Comparison of ENCODE assay signal across 35 mouse cellular contexts in genomic region chr12:16793371-16793770, GRCm38 (mm10).
"Had no signal": no experiment of that assay in that cellular context is flagged by ENCODE, and none has a peak within 500 bp of the region (broad histone marks: within the 10 kb centered on the region; RNA-seq: fewer than 3 reads in every experiment).

No protein-coding gene starts in this region.

- H3K27me3 ChIP-seq: heart, embryonic 12.5 days; heart, embryonic 13.5 days; heart, embryonic 15.5 days; hindbrain, embryonic 12.5 days; hindbrain, embryonic 13.5 days; hindbrain, embryonic 15.5 days; intestine, embryonic 15.5 days; kidney, embryonic 15.5 days had no signal

- H3K4me1 ChIP-seq: heart, embryonic 13.5 days; heart, embryonic 15.5 days; kidney, embryonic 15.5 days had no signal

- H3K4me2 ChIP-seq: heart, embryonic 11.5 days; heart, embryonic 12.5 days; heart, embryonic 13.5 days; heart, embryonic 15.5 days; hindbrain, embryonic 12.5 days; hindbrain, embryonic 13.5 days; hindbrain, embryonic 14.5 days; hindbrain, embryonic 15.5 days; intestine, embryonic 15.5 days; kidney, embryonic 15.5 days had no signal

- H3K36me3 ChIP-seq: heart, embryonic 10.5 days; heart, embryonic 12.5 days; heart, embryonic 13.5 days; heart, embryonic 15.5 days; hindbrain, embryonic 12.5 days; hindbrain, embryonic 13.5 days; hindbrain, embryonic 15.5 days; intestine, embryonic 15.5 days; kidney, embryonic 15.5 days had no signal

- ATAC-seq: hindbrain, embryonic 16.5 days; hindbrain, postnatal 0 days; inflammation-experienced regulatory T-cells, adult 6 months; intestine, embryonic 15.5 days; intestine, postnatal 0 days had no signal

- H3K27ac ChIP-seq: heart, embryonic 10.5 days; heart, embryonic 13.5 days; heart, embryonic 15.5 days; hindbrain, embryonic 10.5 days; hindbrain, embryonic 12.5 days; hindbrain, embryonic 13.5 days; hindbrain, embryonic 14.5 days; hindbrain, embryonic 15.5 days; hindbrain, postnatal 0 days; intestine, embryonic 15.5 days; kidney, embryonic 15.5 days; kidney, postnatal 0 days; layer of hippocampus, adult 2 months; left cerebral cortex, adult 2 months had no signal

- DNase-seq: heart, postnatal 10 days; heart, postnatal 14 days; heart, postnatal 36 days; heart, postnatal 4 days; kidney, adult 11 months; kidney, adult 18-20 months; kidney, adult 2 months; kidney, adult 8-10 months; kidney, adult 9 months; kidney, postnatal 10 days; kidney, postnatal 14 days; kidney, postnatal 25 days; kidney, postnatal 36 days; kidney, postnatal 4 days; layer of hippocampus, adult 9-11 months; layer of hippocampus, postnatal 36 days had no signal

- H3K9ac ChIP-seq: heart, embryonic 12.5 days; heart, embryonic 13.5 days; heart, embryonic 15.5 days; hindbrain, embryonic 12.5 days; hindbrain, embryonic 13.5 days; hindbrain, embryonic 14.5 days; hindbrain, embryonic 15.5 days; intestine, embryonic 15.5 days; kidney, embryonic 15.5 days had no signal

- H3K4me3 ChIP-seq: heart, embryonic 10.5 days; heart, embryonic 12.5 days; heart, embryonic 13.5 days; heart, embryonic 15.5 days; hindbrain, embryonic 10.5 days; hindbrain, embryonic 12.5 days; hindbrain, embryonic 13.5 days; hindbrain, embryonic 15.5 days; intestine, embryonic 15.5 days; kidney, embryonic 15.5 days; layer of hippocampus, adult 2 months; left cerebral cortex, adult 2 months had no signal

- H3K9me3 ChIP-seq: heart, embryonic 10.5 days; heart, embryonic 12.5 days; heart, embryonic 13.5 days; heart, embryonic 15.5 days; hindbrain, embryonic 10.5 days; hindbrain, embryonic 12.5 days; hindbrain, embryonic 13.5 days; hindbrain, embryonic 15.5 days; intestine, embryonic 15.5 days; kidney, embryonic 15.5 days had no signal
